Mouse (Mus musculus) stomach, postnatal 0 days (tissue): ENCODE measurements around the gene Rgs5. TPM values are rescaled to one million over a fixed set of nuclear protein-coding genes. Genes with fewer than 3 reads are reported as not detected.
A peak's percentile ranks its signal among the peaks of the same experiment; 100 is the strongest.

Experiments used
- ATAC-seq: fragments of 200-750 bp; cut with Nextera tagmentation; 2 replicates; pipeline ENCODE4 v1.8.0; 2017; ENCODE audit not compliant: low FRiP score, low TSS enrichment
- DNase-seq: peaks from one replicate; pipeline ENCODE4 v3.0.0-alpha.2; 2016; ENCODE audit warnings: low spot score
- H3K27ac ChIP-seq: fragments of 300-500 bp; sonication (generic); replicated peaks from 2 replicates; pipeline ENCODE4 v1.5.1; 2014; ENCODE audit warnings: mild to moderate bottlenecking, control low read depth
- H3K27me3 ChIP-seq: fragments of 300-500 bp; sonication (generic); 2 replicates; pipeline ENCODE4 v1.6.1; 2014; ENCODE audit warnings: low read length; ENCODE audit not compliant: control insufficient read depth, insufficient read depth
- H3K36me3 ChIP-seq: fragments of 300-500 bp; sonication (generic); 2 replicates; pipeline ENCODE4 v1.6.1; 2014; ENCODE audit warnings: low read length, mixed read lengths; ENCODE audit not compliant: control insufficient read depth, insufficient read depth
- H3K4me1 ChIP-seq: fragments of 300-500 bp; sonication (generic); replicated peaks from 2 replicates; pipeline ENCODE4 v1.6.1; 2014; ENCODE audit warnings: antibody characterized with exemption; ENCODE audit not compliant: control insufficient read depth, insufficient read depth
- H3K4me2 ChIP-seq: fragments of 300-500 bp; sonication (generic); replicated peaks from 2 replicates; pipeline ENCODE4 v1.6.1; 2014; ENCODE audit warnings: low read depth, mild to moderate bottlenecking, control low read depth, moderate library complexity
- H3K4me3 ChIP-seq: fragments of 300-500 bp; sonication (generic); 2 replicates; pipeline ENCODE4 v1.5.1; 2014; ENCODE audit warnings: low read depth, low read length, control low read depth
- H3K9ac ChIP-seq: fragments of 300-500 bp; sonication (generic); 2 replicates; pipeline ENCODE4 v1.6.1; 2014; ENCODE audit warnings: mild to moderate bottlenecking, low read length, control low read depth, mixed read lengths
- H3K9me3 ChIP-seq: fragments of 300-500 bp; sonication (generic); 2 replicates; pipeline ENCODE4 v1.6.1; 2016; ENCODE audit warnings: low read length; ENCODE audit not compliant: control insufficient read depth
- CTCF ChIP-seq: IDR thresholded peaks from 2 replicates; pipeline ENCODE4 v1.5.1; 2016; ENCODE audit warnings: antibody characterized with exemption, low read depth, mild to moderate bottlenecking, moderate library complexity
- EP300 ChIP-seq: optimal IDR thresholded peaks from 2 replicates; pipeline ENCODE3; 2016; ENCODE audit warnings: antibody characterized with exemption
- WGBS: fragments of 180-500 bp; shearing (Covaris S2); extraction: QIAGEN DNeasy Blood & Tissue Kit; methylation state at CpG from one replicate; pipeline ENCODE4 v1.1.7; 2014; 5-methylcytosine and 5-hydroxymethylcytosine counted together
- polyA plus RNA-seq: library from polyadenylated mRNA; unstranded; fragments of >200 nt; fragmentation: Nextera tagmentation; extraction: Ambion mirVana; gene quantifications from 2 replicates; pipeline ENCODE4 v1.2.1, GENCODE M21; 2015

Rgs5 gene
- polyA plus RNA-seq, 1 experiment from 2014 or later, result 12.2 TPM

- Histone ChIP-seq H3K4me2 (no peak overlapping the region), H3K27ac (peak overlapping the region; percentile 61), H3K36me3 (no peaks in the 10 kb centered on the region), H3K27me3 (no peaks in the 10 kb centered on the region), H3K4me3 (no peak overlapping the region), H3K4me1 (no peaks in the 10 kb centered on the region), H3K9ac (no peak overlapping the region), H3K9me3 (no peaks in the 10 kb centered on the region)
- WGBS, result 38% methylated on average over 4 of the region's 4 CpGs
- no peak for DNase-seq
- ATAC-seq, result peak; percentile 40; the same call in 1 of the 2 replicates
- no peak for TF ChIP-seq CTCF
- TF ChIP-seq EP300, result no peak
These were observed 12.0 kb downstream of the Rgs5 start for GRCm38 (mm10) chr1:169667328-169667727.

GRCm38 (mm10) chr1:169670705-169671104, 15.4 kb downstream of the Rgs5 start:
- Histone ChIP-seq H3K27ac (no peak overlapping the region), H3K9ac (no peak overlapping the region), H3K36me3 (no peaks in the 10 kb centered on the region), H3K27me3 (no peaks in the 10 kb centered on the region), H3K9me3 (no peaks in the 10 kb centered on the region), H3K4me2 (no peak overlapping the region), H3K4me3 (no peak overlapping the region), H3K4me1 (no peaks in the 10 kb centered on the region)
- TF ChIP-seq CTCF (peak; percentile 86), EP300 (no peak)
- no peak for ATAC-seq
- 72% methylated on average over 1 of the region's 1 CpGs for WGBS
- DNase-seq, result no peak

- Histone ChIP-seq H3K4me3 (no peak overlapping the region), H3K9ac (no peak overlapping the region), H3K4me2 (no peak overlapping the region), H3K4me1 (no peaks in the 10 kb centered on the region), H3K27ac (no peak overlapping the region), H3K9me3 (no peaks in the 10 kb centered on the region), H3K27me3 (no peaks in the 10 kb centered on the region), H3K36me3 (no peaks in the 10 kb centered on the region)
- TF ChIP-seq CTCF, result no peak
- TF ChIP-seq EP300, result no peak
- no peak for ATAC-seq
- 66% methylated on average over 2 of the region's 2 CpGs for WGBS
- DNase-seq, result no peak
These were observed 16.5 kb downstream of the Rgs5 start for GRCm38 (mm10) chr1:169671801-169672200.

- H3K27me3 ChIP-seq, result no peaks in the 10 kb centered on the region
- TF ChIP-seq CTCF (no peak), EP300 (no peak)
- ATAC-seq, result no peak
- 74% methylated on average over 4 of the region's 4 CpGs for WGBS
- H3K27ac ChIP-seq, result no peak overlapping the region
- no peak for DNase-seq
- H3K9me3 ChIP-seq, result no peaks in the 10 kb centered on the region
- no peaks in the 10 kb centered on the region for H3K36me3 ChIP-seq
- no peak overlapping the region for H3K4me2 ChIP-seq
- H3K9ac ChIP-seq, result no peak overlapping the region
- no peaks in the 10 kb centered on the region for H3K4me1 ChIP-seq
- H3K4me3 ChIP-seq, result no peak overlapping the region
These were observed 17.0 kb downstream of the Rgs5 start for GRCm38 (mm10) chr1:169672272-169672671.

GRCm38 (mm10) chr1:169674116-169674515, 18.8 kb downstream of the Rgs5 start:
- WGBS, result 64% methylated on average over 3 of the region's 3 CpGs
- Histone ChIP-seq H3K36me3 (no peaks in the 10 kb centered on the region), H3K27me3 (no peaks in the 10 kb centered on the region), H3K9ac (no peak overlapping the region), H3K4me3 (no peak overlapping the region), H3K27ac (no peak overlapping the region), H3K9me3 (no peaks in the 10 kb centered on the region), H3K4me2 (no peak overlapping the region), H3K4me1 (no peaks in the 10 kb centered on the region)
- TF ChIP-seq CTCF (peak; percentile 65), EP300 (no peak)
- DNase-seq (no peak), ATAC-seq (no peak)

GRCm38 (mm10) chr1:169676751-169677150, 21.4 kb downstream of the Rgs5 start:
- Histone ChIP-seq H3K9ac (no peak overlapping the region), H3K4me1 (no peaks in the 10 kb centered on the region), H3K9me3 (no peaks in the 10 kb centered on the region), H3K27ac (no peak overlapping the region), H3K27me3 (no peaks in the 10 kb centered on the region), H3K4me2 (no peak overlapping the region), H3K36me3 (no peaks in the 10 kb centered on the region), H3K4me3 (no peak overlapping the region)
- DNase-seq, result no peak
- 79% methylated on average over 1 of the region's 1 CpGs for WGBS
- no peak for ATAC-seq
- TF ChIP-seq EP300, result no peak
- TF ChIP-seq CTCF, result no peak
